Mouse (Mus musculus): ENCODE measurements around the gene Ttll11.

DNA sequence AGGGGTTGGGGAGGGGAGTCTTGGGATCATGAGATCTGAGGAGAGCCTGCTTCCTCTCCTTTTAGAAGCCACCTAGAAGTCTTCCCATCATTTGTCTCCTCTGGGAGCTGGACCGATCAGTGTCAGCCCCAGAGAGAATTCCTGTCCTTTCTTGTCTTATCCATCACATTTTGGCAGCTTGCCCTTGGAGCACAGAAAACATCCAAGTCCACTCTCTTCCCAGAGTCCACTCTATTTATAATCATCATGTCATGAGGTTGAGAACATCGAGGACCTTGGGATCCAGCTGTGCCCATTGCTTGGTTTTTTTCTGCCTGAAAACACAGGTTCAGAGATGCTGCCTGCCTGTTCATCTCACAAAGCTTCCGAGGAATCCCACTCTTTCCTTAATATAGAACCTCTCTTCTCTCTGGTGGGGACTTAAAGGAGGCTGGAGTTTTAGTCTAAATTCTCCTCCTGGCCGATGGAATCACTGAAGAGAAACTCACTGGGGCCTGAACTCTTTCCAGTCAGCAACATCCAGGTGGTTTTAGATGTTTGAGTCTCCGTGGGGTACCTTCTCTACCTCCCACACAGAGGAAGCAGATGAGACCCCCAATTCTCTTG, 163.6 kb downstream of the Ttll11 start:
- TF ChIP-seq CTCF (IDR thresholded peaks at IDR 0.05; ENCODE audit: borderline replicate concordance, control insufficient read depth, extremely low read depth, insufficient read depth, low read length, poor library complexity) (no peak), POLR2A (IDR thresholded peaks at IDR 0.05; ENCODE audit: control insufficient read depth, extremely low read depth, insufficient read depth, low read length, poor library complexity) (no peak)
